Mouse (Mus musculus): Measurements from ENCODE around the gene Ppp1cb. TPM values are rescaled to one million over a fixed set of nuclear protein-coding genes. Genes with fewer than 3 reads are reported as not detected.

Gene Ppp1cb
- 100 to 1,000 TPM; 207 to 209 TPM for total RNA-seq (2023)

GRCm38 (mm10) chr5:32458408-32459143 lies at the start of gene Ppp1cb:
Gene Ppp1cb, plus strand, starts transcription at chr5:32458843.

Other genes starting within 250 kb of the Ppp1cb start
- gene Plb1, start 226.1 kb upstream of the Ppp1cb start, total RNA-seq (2023), result under 1 TPM; 0.18 to 0.21 TPM
- gene Yes1, start 152.3 kb downstream of the Ppp1cb start, total RNA-seq (2023), result under 1 TPM; 0.31 to 0.36 TPM